Mouse (Mus musculus) stomach, embryonic 14.5 days (tissue): ENCODE measurements at regions not wholly inside any gene's neighbourhood (a gene's known extent, or its start where the extent isn't known, plus 50 kb on each side); places are given as distances from the start of the nearest gene placed in this dataset.

Experiments
- ATAC-seq: fragments of 200-750 bp; cut with Nextera tagmentation; 2 replicates; pipeline ENCODE4 v1.8.0; 2017; ENCODE audit warnings: low read depth, moderate TSS enrichment; ENCODE audit not compliant: insufficient number of reproducible peaks, insufficient read depth, low FRiP score
- H3K27ac ChIP-seq: fragments of 300-500 bp; sonication (generic); 2 replicates; pipeline ENCODE4 v1.5.1; 2014; ENCODE audit warnings: mild to moderate bottlenecking, low read length, moderate library complexity, mixed read lengths
- H3K27me3 ChIP-seq: fragments of 300-500 bp; sonication (generic); 2 replicates; pipeline ENCODE4 v1.6.1; 2014; ENCODE audit warnings: low read length, control low read depth, mixed read lengths; ENCODE audit not compliant: control insufficient read depth, insufficient read depth
- H3K36me3 ChIP-seq: fragments of 300-500 bp; sonication (generic); 2 replicates; pipeline ENCODE4 v1.6.1; 2014; ENCODE audit warnings: mild to moderate bottlenecking, control low read depth, low read length, moderate library complexity, mixed read lengths; ENCODE audit not compliant: control insufficient read depth, insufficient read depth
- H3K4me1 ChIP-seq: fragments of 300-500 bp; sonication (generic); 2 replicates; pipeline ENCODE4 v1.6.1; 2014; ENCODE audit warnings: low read length, control low read depth, mixed read lengths; ENCODE audit not compliant: control insufficient read depth, insufficient read depth
- H3K4me2 ChIP-seq: fragments of 300-500 bp; sonication (generic); replicated peaks from 2 replicates; pipeline ENCODE4 v1.6.1; 2014; ENCODE audit warnings: low read depth, low read length, control low read depth
- H3K4me3 ChIP-seq: fragments of 300-500 bp; sonication (generic); 2 replicates; pipeline ENCODE4 v1.5.1; 2014; ENCODE audit warnings: low read depth, low read length, control low read depth
- H3K9ac ChIP-seq: fragments of 300-500 bp; sonication (generic); replicated peaks from 2 replicates; pipeline ENCODE4 v1.6.1; 2014; ENCODE audit warnings: low read depth, mild to moderate bottlenecking, control low read depth, low read length, moderate library complexity, mixed read lengths
- H3K9me3 ChIP-seq: fragments of 300-500 bp; sonication (generic); 2 replicates; pipeline ENCODE4 v1.6.1; 2016; ENCODE audit warnings: low read depth, low read length, control low read depth; ENCODE audit not compliant: control insufficient read depth
- WGBS: fragments of 180-500 bp; shearing (Covaris S2); extraction: QIAGEN DNeasy Blood & Tissue Kit; methylation state at CpG from one replicate; pipeline ENCODE4 v1.1.7; 2014; 5-methylcytosine and 5-hydroxymethylcytosine counted together

DNA sequence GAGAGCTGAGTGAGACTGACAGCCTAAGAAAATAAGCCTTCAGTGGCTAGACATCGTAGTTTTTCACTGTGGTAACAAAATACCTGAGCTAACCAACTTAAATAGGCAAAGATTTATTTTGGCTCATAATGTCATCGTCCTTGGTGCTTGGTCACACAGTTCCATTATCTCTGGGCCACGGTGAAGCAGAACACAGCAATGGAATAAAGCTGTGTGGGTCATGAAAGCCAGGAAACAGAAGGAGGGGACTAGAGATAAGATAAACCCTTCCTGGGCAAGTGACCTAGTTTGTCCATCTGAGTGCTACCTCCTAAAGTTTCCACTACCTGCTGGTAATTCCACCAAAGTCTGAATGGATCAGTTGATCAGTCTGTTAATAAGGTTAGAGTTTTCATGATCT, 134.8 kb upstream of the Gm5129 start:
- H3K4me2 ChIP-seq: no peak overlapping the region
- WGBS: 65% methylated on average over 3 of the region's 3 CpGs
- H3K9ac ChIP-seq: no peak overlapping the region
- no peak for ATAC-seq
- H3K9me3 ChIP-seq: no peaks in the 10 kb centered on the region
- no peak overlapping the region for H3K4me3 ChIP-seq
- H3K27ac ChIP-seq: no peak overlapping the region
- H3K4me1 ChIP-seq: no peaks in the 10 kb centered on the region
- no peaks in the 10 kb centered on the region for H3K36me3 ChIP-seq
- H3K27me3 ChIP-seq: no peaks in the 10 kb centered on the region

DNA sequence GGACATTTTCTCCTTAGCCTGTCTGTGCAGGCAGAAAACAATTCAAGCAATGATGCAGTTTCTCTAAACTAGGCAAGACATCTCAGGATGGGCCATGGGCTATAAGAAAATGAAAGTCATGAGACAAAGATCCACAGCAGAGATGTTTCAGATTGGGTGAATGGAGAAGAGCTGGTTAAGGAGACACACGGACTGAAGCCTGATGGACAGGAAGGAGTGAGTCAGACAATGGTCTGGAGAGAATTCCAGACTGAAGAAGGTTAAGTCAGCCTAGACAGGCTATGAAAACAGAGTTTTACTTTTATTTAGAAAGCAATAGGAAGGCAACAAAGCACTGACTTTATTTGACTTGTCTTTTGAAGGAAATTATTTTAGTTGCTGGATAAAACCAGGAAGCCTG, 137.5 kb upstream of the Il6 start:
- Histone ChIP-seq H3K36me3 (no peaks in the 10 kb centered on the region), H3K9me3 (no peaks in the 10 kb centered on the region), H3K27ac (no peak overlapping the region), H3K4me1 (no peaks in the 10 kb centered on the region), H3K4me3 (no peak overlapping the region), H3K27me3 (no peaks in the 10 kb centered on the region), H3K4me2 (no peak overlapping the region), H3K9ac (no peak overlapping the region)
- 59% methylated on average over 1 of the region's 1 CpGs for whole genome bisulfite sequencing
- no peak for ATAC-seq

- H3K27ac ChIP-seq: no peak overlapping the region
- 50% methylated on average over 4 of the region's 4 CpGs for WGBS
- no peak overlapping the region for H3K4me3 ChIP-seq
- ATAC-seq: no peak
- H3K4me2 ChIP-seq: no peak overlapping the region
- no peak overlapping the region for H3K9ac ChIP-seq
- H3K36me3 ChIP-seq: no peaks in the 10 kb centered on the region
- no peaks in the 10 kb centered on the region for H3K9me3 ChIP-seq
- H3K27me3 ChIP-seq: no peaks in the 10 kb centered on the region
- H3K4me1 ChIP-seq: no peaks in the 10 kb centered on the region
Measured at GRCm38 (mm10) chr5:29887267-29887841, 125.6 kb upstream of the Il6 start.

DNA sequence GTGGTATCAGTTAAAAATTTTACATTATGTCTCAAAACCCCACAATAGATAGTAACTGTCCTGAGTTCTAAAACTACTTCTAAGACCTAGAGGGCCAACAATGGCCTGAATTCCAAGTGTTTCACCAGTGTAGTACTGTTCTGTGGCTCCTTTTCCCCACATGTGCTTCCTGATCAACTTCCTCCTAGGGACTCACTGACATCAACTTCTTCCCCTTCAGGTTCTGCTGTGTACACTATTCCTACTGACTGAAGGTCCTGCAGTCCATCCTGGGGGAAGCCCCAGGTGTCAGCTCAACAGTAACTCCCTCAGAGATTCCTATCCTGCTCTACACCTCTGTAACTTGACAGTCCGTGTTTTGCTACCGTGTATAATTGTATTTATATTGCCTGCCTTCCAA, 120.6 kb upstream of the Il6 start:
- no peak for ATAC-seq
- Histone ChIP-seq H3K4me3 (no peak overlapping the region), H3K4me1 (0 out of 2 replicates have a peak, but pooled peaks cover 5% of the 10 kb centered on the region), H3K9ac (no peak overlapping the region), H3K36me3 (no peaks in the 10 kb centered on the region), H3K4me2 (no peak overlapping the region), H3K9me3 (no peaks in the 10 kb centered on the region), H3K27ac (no peak overlapping the region), H3K27me3 (no peaks in the 10 kb centered on the region)
- 74% methylated on average over 2 of the region's 2 CpGs for WGBS

- ATAC-seq: no peak
- Histone ChIP-seq H3K9me3 (no peaks in the 10 kb centered on the region), H3K9ac (no peak overlapping the region), H3K4me3 (no peak overlapping the region), H3K27me3 (no peaks in the 10 kb centered on the region), H3K4me2 (no peak overlapping the region), H3K4me1 (0 out of 2 replicates have a peak, but pooled peaks cover 5% of the 10 kb centered on the region), H3K27ac (no peak overlapping the region), H3K36me3 (no peaks in the 10 kb centered on the region)
- whole genome bisulfite sequencing: 88% methylated on average over 2 of the region's 2 CpGs
Measured at GRCm38 (mm10) chr5:29892861-29893260, 120.1 kb upstream of the Il6 start.

DNA sequence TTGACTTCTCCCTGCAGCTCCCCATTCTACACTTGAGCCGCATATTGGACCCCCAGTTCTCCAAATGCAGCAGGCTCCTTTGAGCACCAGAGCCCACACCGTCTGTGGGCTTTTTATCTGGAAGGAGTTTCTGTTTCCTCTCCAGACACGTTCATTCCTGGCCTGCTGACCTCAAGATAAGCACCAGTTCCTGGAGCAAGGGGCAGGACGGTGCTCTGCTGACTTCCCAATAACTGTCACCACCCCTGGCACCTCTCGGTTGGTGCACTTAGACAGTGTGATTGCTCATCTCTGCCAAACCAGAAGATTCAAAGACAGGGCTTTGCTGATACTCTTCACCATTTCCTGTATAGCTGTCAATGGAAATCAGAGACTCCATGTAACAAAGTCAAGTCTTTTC, 119.1 kb upstream of the Il6 start:
- no peak overlapping the region for H3K4me2 ChIP-seq
- 0 out of 2 replicates have a peak, but pooled peaks cover 5% of the 10 kb centered on the region for H3K4me1 ChIP-seq
- ATAC-seq: no peak
- H3K27ac ChIP-seq: no peak overlapping the region
- H3K36me3 ChIP-seq: no peaks in the 10 kb centered on the region
- WGBS: 22% methylated on average over 5 of the region's 5 CpGs
- H3K4me3 ChIP-seq: no peak overlapping the region
- H3K9me3 ChIP-seq: no peaks in the 10 kb centered on the region
- no peaks in the 10 kb centered on the region for H3K27me3 ChIP-seq
- H3K9ac ChIP-seq: no peak overlapping the region

GRCm38 (mm10) chr5:29894606-29895595, 118.0 kb upstream of the Il6 start:
- Histone ChIP-seq H3K27me3 (no peaks in the 10 kb centered on the region), H3K9me3 (no peaks in the 10 kb centered on the region), H3K36me3 (no peaks in the 10 kb centered on the region), H3K4me2 (no peak overlapping the region; the same call in 1 of the 2 replicates), H3K4me3 (no peak overlapping the region), H3K27ac (0 out of 2 replicates have a peak overlapping the region, but pooled peaks have one; percentile 10), H3K4me1 (0 out of 2 replicates have a peak, but pooled peaks cover 5% of the 10 kb centered on the region), H3K9ac (no peak overlapping the region)
- WGBS: 30% methylated on average over 9 of the region's 9 CpGs
- ATAC-seq: no peak

DNA sequence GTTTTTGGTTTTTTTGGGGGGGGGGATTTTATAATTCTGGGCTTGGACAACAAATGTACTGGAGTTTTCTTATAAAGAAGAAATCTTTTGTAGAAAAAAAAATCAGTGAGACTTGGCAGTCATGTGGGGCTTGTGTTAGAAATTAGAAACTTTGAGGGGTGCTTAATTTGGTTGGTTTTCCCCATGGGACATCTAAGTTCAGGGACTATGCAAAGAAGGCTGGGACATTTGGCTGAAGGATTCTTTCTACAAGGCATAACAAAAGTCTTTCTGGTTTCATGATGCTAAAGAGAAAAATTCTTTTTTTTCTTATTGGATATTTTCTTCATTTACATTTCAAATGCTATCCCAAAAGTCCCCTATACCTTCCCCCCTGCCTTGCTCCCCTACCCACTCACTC, 115.3 kb upstream of the Il6 start:
- no peak overlapping the region for H3K9ac ChIP-seq
- H3K4me1 ChIP-seq: 0 out of 2 replicates have a peak, but pooled peaks cover 5% of the 10 kb centered on the region
- no peak for ATAC-seq

More for the DNA sequence above, 115.3 kb upstream of the Il6 start:
- Histone ChIP-seq H3K4me2 (no peak overlapping the region), H3K36me3 (no peaks in the 10 kb centered on the region), H3K27me3 (no peaks in the 10 kb centered on the region), H3K27ac (no peak overlapping the region), H3K4me3 (no peak overlapping the region), H3K9me3 (no peaks in the 10 kb centered on the region)
